Mouse (Mus musculus): ENCODE results near the gene Vps25. TPM values are rescaled to one million over a fixed set of nuclear protein-coding genes. Genes with fewer than 3 reads are reported as not detected.

Vps25 gene
- total and polyA plus RNA-seq, 3 experiments: 75.5 to 107 TPM; not detected in 1

DNA sequence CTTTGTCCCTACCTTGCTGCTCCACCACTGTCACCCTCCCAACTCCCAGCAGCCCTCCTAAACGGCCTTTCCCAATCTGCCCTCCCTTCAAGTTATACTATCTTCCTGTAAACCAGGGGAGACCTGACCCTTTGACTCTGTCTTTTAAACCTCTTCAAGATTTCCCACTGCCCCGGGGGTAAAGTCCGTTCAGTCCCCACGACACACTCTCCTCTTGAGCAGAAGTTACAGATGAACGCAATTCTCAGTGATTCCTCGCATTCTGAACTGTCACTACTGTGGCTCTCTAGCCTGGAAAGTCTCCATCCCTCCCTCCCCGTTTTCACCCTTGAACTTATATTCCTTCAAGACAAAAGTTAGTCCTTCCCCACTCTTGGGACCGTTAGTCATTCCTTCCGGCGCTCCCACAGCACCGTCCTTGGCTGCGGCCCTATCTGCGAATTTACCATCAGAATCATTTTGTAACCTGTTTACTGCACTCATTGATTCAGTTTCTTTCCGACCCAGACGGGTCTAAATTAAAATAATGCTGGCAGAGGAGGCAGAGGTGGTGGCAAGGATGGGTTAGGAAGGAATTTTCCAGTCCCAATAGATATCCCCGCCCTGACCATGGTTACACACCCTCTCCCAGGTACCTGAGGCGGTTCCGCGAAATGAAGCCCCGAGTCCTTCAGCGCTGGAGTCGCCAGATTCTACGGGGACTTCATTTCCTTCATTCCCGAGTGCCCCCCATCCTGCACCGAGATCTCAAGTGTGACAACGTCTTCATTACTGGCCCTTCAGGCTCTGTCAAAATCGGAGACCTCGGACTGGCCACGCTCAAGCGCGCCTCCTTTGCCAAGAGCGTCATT lies 9.9 kb downstream of the Vps25 start:
- H3K9ac ChIP-seq (ENCODE audit: control insufficient read depth, low read depth, low read length, poor library complexity, severe bottlenecking): no peak overlapping the region
- H3K4me3 ChIP-seq (ENCODE audit: control insufficient read depth in 1 of 2, insufficient read depth in 1 of 2, low read depth in 2 of 2, low read length in 2 of 2): no peak overlapping the region
- H3K4me1 ChIP-seq (ENCODE audit: control insufficient read depth in 1 of 2, insufficient read depth in 2 of 2, low read length in 2 of 2): peaks cover 3 to 20% of the 10 kb centered on the region in 2 experiments; a peak in 3 of 4 replicates
- no peak for DNase-seq (ENCODE audit: low read depth, low spot score)
- H3K27me3 ChIP-seq (ENCODE audit: control insufficient read depth in 1 of 2, insufficient read depth in 2 of 2, low read length in 2 of 2): no peaks in the 10 kb centered on the region; a peak in 1 of 4 replicates
- H3K79me2 ChIP-seq (ENCODE audit: control insufficient read depth, insufficient read depth, low read length, poor library complexity): peaks cover 3% of the 10 kb centered on the region; the same call in 1 of the 2 replicates
- no peak overlapping the region for H3K27ac ChIP-seq (ENCODE audit: control insufficient read depth, low read depth, low read length)
- peaks cover 0 to 10% of the 10 kb centered on the region in 2 experiments; a peak in 2 of 4 replicates for H3K36me3 ChIP-seq (ENCODE audit: control insufficient read depth in 1 of 2, insufficient read depth in 2 of 2, low read length in 2 of 2)
- no peaks in the 10 kb centered on the region for H3K9me3 ChIP-seq (replicated peaks; ENCODE audit: insufficient read depth, low read length)
- no peak for TF ChIP-seq CTCF (IDR thresholded peaks at IDR 0.05 in 2 of 3, conservative IDR thresholded peaks at IDR 0.05 in 1 of 3; ENCODE audit: control insufficient read depth in 1 of 3, insufficient read depth in 1 of 3, low read depth in 2 of 3, low read length in 3 of 3, poor library complexity in 1 of 3, severe bottlenecking in 1 of 3)
- TF ChIP-seq GABPA (IDR thresholded peaks at IDR 0.05; ENCODE audit: low read depth, low read length): no peak
- no peak for TF ChIP-seq NELFE (IDR thresholded peaks at IDR 0.05; ENCODE audit: low read depth, low read length)

DNA sequence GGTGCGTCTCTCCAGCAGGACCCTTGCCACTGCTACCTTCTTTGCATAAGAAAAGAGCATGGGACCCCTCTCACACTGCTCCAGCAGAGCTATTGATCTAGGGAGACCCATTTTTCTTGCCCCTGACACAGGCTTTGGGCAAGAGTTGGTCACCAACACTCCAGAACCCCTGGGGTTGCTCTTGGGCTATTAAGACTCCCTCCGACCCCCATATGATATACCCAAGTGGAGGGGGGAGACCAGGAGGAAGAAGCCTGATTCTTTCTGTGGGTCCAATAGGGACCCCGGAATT lies 10.4 kb downstream of the Vps25 start:
- H3K9ac ChIP-seq (ENCODE audit: control insufficient read depth, low read depth, low read length, poor library complexity, severe bottlenecking): no peak overlapping the region
- H3K27me3 ChIP-seq (ENCODE audit: control insufficient read depth in 1 of 2, insufficient read depth in 2 of 2, low read length in 2 of 2): no peaks in the 10 kb centered on the region; a peak in 1 of 4 replicates
- H3K4me3 ChIP-seq (ENCODE audit: control insufficient read depth in 1 of 2, insufficient read depth in 1 of 2, low read depth in 2 of 2, low read length in 2 of 2): no peak overlapping the region
- DNase-seq (ENCODE audit: low read depth, low spot score): no peak
- TF ChIP-seq MXI1 (IDR thresholded peaks at IDR 0.05; ENCODE audit: low read depth, low read length) (no peak), GATA1 (IDR thresholded peaks at IDR 0.05; ENCODE audit: low read depth, low read length) (no peak), POLR2AphosphoS5 (IDR thresholded peaks at IDR 0.05; ENCODE audit: borderline replicate concordance, low read depth, low read length) (no peak), RCOR1 (IDR thresholded peaks at IDR 0.05; ENCODE audit: low read depth, low read length) (no peak), ZKSCAN1 (IDR thresholded peaks at IDR 0.05; ENCODE audit: low read depth, low read length) (no peak), ZNF384 (IDR thresholded peaks at IDR 0.05; ENCODE audit: low read depth, low read length) (no peak), CHD1 (IDR thresholded peaks at IDR 0.05; ENCODE audit: low read depth, low read length) (no peak), ELF1 (IDR thresholded peaks at IDR 0.05; ENCODE audit: low read depth, low read length) (no peak), ETS1 (IDR thresholded peaks at IDR 0.05; ENCODE audit: low read depth, low read length) (no peak), HCFC1 (IDR thresholded peaks at IDR 0.05; ENCODE audit: low read depth, low read length) (no peak), TBP (IDR thresholded peaks at IDR 0.05; ENCODE audit: low read depth, low read length) (no peak), NELFE (IDR thresholded peaks at IDR 0.05; ENCODE audit: low read depth, low read length) (no peak), TAL1 (IDR thresholded peaks at IDR 0.05; ENCODE audit: low read length) (no peak), SIN3A (IDR thresholded peaks at IDR 0.05; ENCODE audit: low read length) (no peak), UBTF (IDR thresholded peaks at IDR 0.05; ENCODE audit: borderline replicate concordance, insufficient read depth, low read depth, low read length) (no peak), GABPA (IDR thresholded peaks at IDR 0.05; ENCODE audit: low read depth, low read length) (no peak), CHD2 (IDR thresholded peaks at IDR 0.05; ENCODE audit: low read length) (no peak), RAD21 (IDR thresholded peaks at IDR 0.05; ENCODE audit: low read depth, low read length) (no peak)
- H3K4me1 ChIP-seq (ENCODE audit: control insufficient read depth in 1 of 2, insufficient read depth in 2 of 2, low read length in 2 of 2): peaks cover 3 to 20% of the 10 kb centered on the region in 2 experiments; a peak in 3 of 4 replicates
- H3K36me3 ChIP-seq (ENCODE audit: control insufficient read depth in 1 of 2, insufficient read depth in 2 of 2, low read length in 2 of 2): peaks cover 0 to 10% of the 10 kb centered on the region in 2 experiments; a peak in 2 of 4 replicates
- H3K27ac ChIP-seq (ENCODE audit: control insufficient read depth, low read depth, low read length): no peak overlapping the region
- peaks cover 3% of the 10 kb centered on the region; the same call in 1 of the 2 replicates for H3K79me2 ChIP-seq (ENCODE audit: control insufficient read depth, insufficient read depth, low read length, poor library complexity)
- H3K9me3 ChIP-seq (replicated peaks; ENCODE audit: insufficient read depth, low read length): no peaks in the 10 kb centered on the region

Data from MEL (cell line).